Mouse (Mus musculus) MEL (cell line): ENCODE measurements at regions not wholly inside any gene's neighbourhood (a gene's known extent, or its start where the extent isn't known, plus 50 kb on each side); places are given as distances from the start of the nearest gene placed in this dataset.

Source experiments
- DNase-seq: peaks from one replicate; pipeline ENCODE4 v3.0.0; 2011; ENCODE audit warnings: low read depth, low spot score
- H3K27ac ChIP-seq: 2 replicates; pipeline ENCODE4 v1.5.1; 2012; ENCODE audit warnings: low read depth, mild to moderate bottlenecking, control low read depth, low read length, moderate library complexity; ENCODE audit not compliant: control insufficient read depth
- H3K27me3 ChIP-seq, 2 experiments: fragments of 150-350 bp in 1 of 2; sonication (generic) in 1 of 2; 2 replicates each; pipeline ENCODE4 v1.6.1; 2012; ENCODE audit warnings: low read length in 2 of 2, mild to moderate bottlenecking in 2 of 2, improper control_type of control experiment in 1 of 2, moderate library complexity in 1 of 2; ENCODE audit not compliant: insufficient read depth in 2 of 2, control insufficient read depth in 1 of 2
- H3K36me3 ChIP-seq, 2 experiments: 2 replicates each; pipeline ENCODE4 v1.6.1; 2012 to 2014; ENCODE audit warnings: low read length in 2 of 2, improper control_type of control experiment in 1 of 2, inconsistent platforms in 1 of 2, mild to moderate bottlenecking in 1 of 2; ENCODE audit not compliant: insufficient read depth in 2 of 2, control insufficient read depth in 1 of 2
- H3K4me1 ChIP-seq, 2 experiments: fragments of 150-350 bp in 1 of 2; sonication (generic) in 1 of 2; 2 replicates each; pipeline ENCODE4 v1.6.1; 2012; ENCODE audit warnings: low read length in 2 of 2, improper control_type of control experiment in 1 of 2, mild to moderate bottlenecking in 1 of 2; ENCODE audit not compliant: insufficient read depth in 2 of 2, control insufficient read depth in 1 of 2
- H3K4me3 ChIP-seq, 2 experiments: fragments of 150-350 bp in 1 of 2; sonication (generic) in 1 of 2; 2 replicates each; pipeline ENCODE4 v1.5.1; 2012; ENCODE audit warnings: low read depth in 2 of 2, low read length in 2 of 2, mild to moderate bottlenecking in 2 of 2, moderate library complexity in 2 of 2, control low read depth in 1 of 2, improper control_type of control experiment in 1 of 2; ENCODE audit not compliant: control insufficient read depth in 1 of 2, insufficient read depth in 1 of 2
- H3K79me2 ChIP-seq: 2 replicates; pipeline ENCODE4 v1.6.1; 2012; ENCODE audit warnings: mild to moderate bottlenecking, low read length, moderate library complexity; ENCODE audit not compliant: control insufficient read depth, poor library complexity, insufficient read depth
- H3K9ac ChIP-seq: 2 replicates; pipeline ENCODE4 v1.6.1; 2012; ENCODE audit warnings: low read depth, mild to moderate bottlenecking, control low read depth, low read length, moderate library complexity; ENCODE audit not compliant: control insufficient read depth, poor library complexity, severe bottlenecking
- H3K9me3 ChIP-seq: fragments of 150-350 bp; sonication (generic); replicated peaks from 2 replicates; pipeline ENCODE4 v1.6.1; 2012; ENCODE audit warnings: mild to moderate bottlenecking, low read length, improper control_type of control experiment, moderate library complexity; ENCODE audit not compliant: insufficient read depth
- BHLHE40 ChIP-seq: IDR thresholded peaks from 2 replicates; pipeline ENCODE4 v1.6.1; 2012; ENCODE audit warnings: low read depth, mild to moderate bottlenecking, inconsistent platforms, low read length, improper control_type of control experiment, borderline replicate concordance
- CHD1 ChIP-seq: IDR thresholded peaks from 2 replicates; pipeline ENCODE4 v1.6.1; 2012; ENCODE audit warnings: low read depth, mild to moderate bottlenecking, inconsistent platforms, low read length, improper control_type of control experiment
- E2F4 ChIP-seq: IDR thresholded peaks from 2 replicates; pipeline ENCODE4 v1.6.1; 2011; ENCODE audit warnings: low read depth, low read length, improper control_type of control experiment, borderline replicate concordance
- EP300 ChIP-seq, 2 experiments: IDR thresholded peaks; 2 replicates each; pipeline ENCODE4 v1.6.1; 2011; ENCODE audit warnings: improper control_type of control experiment in 2 of 2, low read length in 2 of 2, low read depth in 1 of 2, mild to moderate bottlenecking in 1 of 2
- ETS1 ChIP-seq: IDR thresholded peaks from 2 replicates; pipeline ENCODE4 v1.6.1; 2012; ENCODE audit warnings: low read depth, mild to moderate bottlenecking, inconsistent platforms, low read length, improper control_type of control experiment, moderate library complexity
- GABPA ChIP-seq: IDR thresholded peaks from 2 replicates; pipeline ENCODE4 v1.6.1; 2012; ENCODE audit warnings: low read depth, mild to moderate bottlenecking, inconsistent platforms, low read length, improper control_type of control experiment, moderate library complexity
- GATA1 ChIP-seq: IDR thresholded peaks from 2 replicates; pipeline ENCODE4 v1.6.1; 2011; ENCODE audit warnings: low read depth, low read length, improper control_type of control experiment
- JUND ChIP-seq: IDR thresholded peaks from 2 replicates; pipeline ENCODE4 v1.6.1; 2011; ENCODE audit warnings: low read depth, mild to moderate bottlenecking, improper control_type of control experiment, low read length
- MAFK ChIP-seq: IDR thresholded peaks from 2 replicates; pipeline ENCODE4 v1.6.1; 2011; ENCODE audit warnings: low read depth, mild to moderate bottlenecking, low read length, improper control_type of control experiment, borderline replicate concordance
- MAX ChIP-seq: IDR thresholded peaks from 2 replicates; pipeline ENCODE4 v1.6.1; 2011; ENCODE audit warnings: low read length, improper control_type of control experiment
- MAZ ChIP-seq: IDR thresholded peaks from 2 replicates; pipeline ENCODE4 v1.6.1; 2012; ENCODE audit warnings: low read depth, mild to moderate bottlenecking, inconsistent platforms, low read length, improper control_type of control experiment
- MEF2A ChIP-seq: IDR thresholded peaks from 2 replicates; pipeline ENCODE4 v1.6.1; 2014; ENCODE audit warnings: low read depth, mild to moderate bottlenecking, inconsistent platforms, low read length, improper control_type of control experiment; ENCODE audit not compliant: poor library complexity, insufficient replicate concordance, severe bottlenecking; ENCODE audit errors: extremely low read depth
- MXI1 ChIP-seq: IDR thresholded peaks from 2 replicates; pipeline ENCODE4 v1.6.1; 2011; ENCODE audit warnings: mild to moderate bottlenecking, low read depth, low read length, improper control_type of control experiment
- MYB ChIP-seq: IDR thresholded peaks from 2 replicates; pipeline ENCODE4 v1.6.1; 2011; ENCODE audit warnings: mild to moderate bottlenecking, low read depth, low read length, improper control_type of control experiment
- MYC ChIP-seq: IDR thresholded peaks from 2 replicates; pipeline ENCODE4 v1.6.1; 2011; ENCODE audit warnings: low read depth, mild to moderate bottlenecking, low read length, improper control_type of control experiment, moderate library complexity
- NELFE ChIP-seq: IDR thresholded peaks from 2 replicates; pipeline ENCODE4 v1.6.1; 2011; ENCODE audit warnings: low read depth, low read length, improper control_type of control experiment
- NRF1 ChIP-seq: IDR thresholded peaks from 2 replicates; pipeline ENCODE4 v1.6.1; 2014; ENCODE audit warnings: low read depth, mild to moderate bottlenecking, inconsistent platforms, low read length, improper control_type of control experiment, moderate library complexity; ENCODE audit not compliant: poor library complexity, insufficient read depth, severe bottlenecking
- POLR2AphosphoS5 ChIP-seq: IDR thresholded peaks from 2 replicates; pipeline ENCODE4 v1.6.1; 2012; ENCODE audit warnings: low read depth, borderline replicate concordance, mild to moderate bottlenecking, inconsistent platforms, low read length, moderate library complexity, mixed read lengths
- RAD21 ChIP-seq: IDR thresholded peaks from 2 replicates; pipeline ENCODE4 v1.6.1; 2011; ENCODE audit warnings: mild to moderate bottlenecking, low read depth, low read length, improper control_type of control experiment
- RCOR1 ChIP-seq: IDR thresholded peaks from 2 replicates; pipeline ENCODE4 v1.6.1; 2012; ENCODE audit warnings: low read depth, mild to moderate bottlenecking, inconsistent platforms, low read length, improper control_type of control experiment
- TAL1 ChIP-seq: IDR thresholded peaks from 2 replicates; pipeline ENCODE4 v1.6.1; 2012; ENCODE audit warnings: mild to moderate bottlenecking, inconsistent platforms, low read length, moderate library complexity, mixed read lengths
- TBP ChIP-seq: IDR thresholded peaks from 2 replicates; pipeline ENCODE4 v1.8.0; 2011; ENCODE audit warnings: low read depth, low read length, improper control_type of control experiment
- TCF12 ChIP-seq: IDR thresholded peaks from 2 replicates; pipeline ENCODE4 v1.6.1; 2014; ENCODE audit warnings: low read depth, mild to moderate bottlenecking, inconsistent platforms, low read length, improper control_type of control experiment, moderate library complexity
- UBTF ChIP-seq: IDR thresholded peaks from 2 replicates; pipeline ENCODE4 v1.6.1; 2012; ENCODE audit warnings: low read depth, mild to moderate bottlenecking, inconsistent platforms, low read length, improper control_type of control experiment, moderate library complexity, borderline replicate concordance; ENCODE audit not compliant: insufficient read depth
- ZC3H11A ChIP-seq: IDR thresholded peaks from 2 replicates; pipeline ENCODE4 v1.6.1; 2012; ENCODE audit warnings: low read depth, mild to moderate bottlenecking, inconsistent platforms, low read length, improper control_type of control experiment
- ZKSCAN1 ChIP-seq: IDR thresholded peaks from 2 replicates; pipeline ENCODE4 v1.6.1; 2012; ENCODE audit warnings: low read depth, mild to moderate bottlenecking, inconsistent platforms, low read length, improper control_type of control experiment, moderate library complexity
- ZNF384 ChIP-seq: IDR thresholded peaks from 2 replicates; pipeline ENCODE4 v1.6.1; 2012; ENCODE audit warnings: low read depth, mild to moderate bottlenecking, inconsistent platforms, low read length, improper control_type of control experiment

GRCm38 (mm10) chr10:21785110-21785509, 96.9 kb upstream of the Sgk1 start:
- DNase-seq: no peak
- Histone ChIP-seq H3K9me3 (no peaks in the 10 kb centered on the region), H3K4me3 (no peak overlapping the region), H3K79me2 (no peaks in the 10 kb centered on the region), H3K4me1 (no peaks in the 10 kb centered on the region), H3K27ac (no peak overlapping the region), H3K9ac (no peak overlapping the region), H3K36me3 (no peaks in the 10 kb centered on the region), H3K27me3 (peaks cover 2 to 9% of the 10 kb centered on the region in 2 experiments; a peak in 3 of 4 replicates)
- TF ChIP-seq MYC (no peak), EP300 (IDR thresholded peaks at IDR 0.05; ENCODE audit: low read depth in 1 of 2, low read length in 2 of 2) (no peak), RCOR1 (no peak), UBTF (no peak), TBP (no peak), ZKSCAN1 (no peak), MAFK (no peak), MXI1 (no peak), RAD21 (no peak), MAZ (no peak), ETS1 (no peak), ZNF384 (no peak), GATA1 (no peak), GABPA (no peak), MEF2A (no peak), TCF12 (no peak)

GRCm38 (mm10) chr10:21785785-21786184, 96.2 kb upstream of the Sgk1 start:
- Histone ChIP-seq H3K9ac (no peak overlapping the region), H3K27me3 (peaks cover 2 to 9% of the 10 kb centered on the region in 2 experiments; a peak in 3 of 4 replicates), H3K27ac (no peak overlapping the region), H3K36me3 (no peaks in the 10 kb centered on the region), H3K4me1 (no peaks in the 10 kb centered on the region), H3K9me3 (no peaks in the 10 kb centered on the region), H3K79me2 (no peaks in the 10 kb centered on the region), H3K4me3 (no peak overlapping the region)
- TF ChIP-seq TCF12 (no peak), MYB (no peak), MAZ (no peak), CHD1 (no peak), MXI1 (no peak), POLR2AphosphoS5 (no peak), MEF2A (no peak), RCOR1 (no peak), ETS1 (no peak), ZNF384 (no peak), MAX (no peak), BHLHE40 (no peak), NELFE (no peak), ZC3H11A (no peak), NRF1 (no peak), UBTF (no peak), JUND (no peak), MYC (no peak), TAL1 (no peak), E2F4 (no peak)
- DNase-seq: no peak
